Mouse (Mus musculus) cerebellum, adult 2 months (tissue): ENCODE data around the gene Fam241b. TPM values are rescaled to one million over a fixed set of nuclear protein-coding genes. Genes with fewer than 3 reads are reported as not detected.

Experiments
- DNase-seq, 2 experiments: peaks; one replicate each; pipeline ENCODE4 v3.0.0; 2021
- H3K27ac ChIP-seq: fragments of 200-500 bp; 2 replicates; pipeline ENCODE4 v1.5.1; 2012; ENCODE audit warnings: low read length, control low read depth, inconsistent platforms; ENCODE audit not compliant: insufficient read depth
- H3K27me3 ChIP-seq: fragments of 200-500 bp; 2 replicates; pipeline ENCODE4 v1.6.1; 2012; ENCODE audit warnings: inconsistent platforms, mild to moderate bottlenecking, low read length, moderate library complexity; ENCODE audit not compliant: control insufficient read depth, insufficient read depth
- H3K4me1 ChIP-seq: fragments of 200-500 bp; 2 replicates; pipeline ENCODE4 v1.6.1; 2011; ENCODE audit warnings: low read length; ENCODE audit not compliant: control insufficient read depth, insufficient read depth
- H3K4me3 ChIP-seq: fragments of 200-500 bp; replicated peaks from 2 replicates; pipeline ENCODE3; 2011; ENCODE audit warnings: mild to moderate bottlenecking, low read depth, low read length, control low read depth; ENCODE audit not compliant: insufficient read depth
- CTCF ChIP-seq: fragments of 200-500 bp; IDR thresholded peaks from 2 replicates; pipeline ENCODE4 v1.5.1; 2011; ENCODE audit warnings: low read depth, mild to moderate bottlenecking, control low read depth, low read length, moderate library complexity, borderline replicate concordance; ENCODE audit not compliant: insufficient read depth
- POLR2A ChIP-seq: fragments of 200-500 bp; IDR thresholded peaks from 2 replicates; pipeline ENCODE4 v1.6.1; 2011; ENCODE audit warnings: low read length, control low read depth, borderline replicate concordance; ENCODE audit not compliant: insufficient read depth
- WGBS: fragments of 180-500 bp; shearing (Covaris S2); methylation state at CpG from one replicate; pipeline ENCODE4 v1.1.7; 2018; 5-methylcytosine and 5-hydroxymethylcytosine counted together
- polyA plus RNA-seq: library from polyadenylated mRNA; depleted of rRNA; stranded (reverse); fragments of >200 nt; gene quantifications from 2 replicates; pipeline ENCODE4 v1.2.3, GENCODE M21; 2012

Gene Fam241b
- polyA plus RNA-seq, 1 experiment: 71.8 TPM

GRCm38 (mm10) chr10:62101504-62102439 is 41.9 kb downstream of the Fam241b start:
- no peak for TF ChIP-seq POLR2A
- TF ChIP-seq CTCF: peak; percentile 93
- H3K4me1 ChIP-seq: peaks cover 14% of the 10 kb centered on the region; the same call in 1 of the 2 replicates
- DNase-seq: peak; percentile 71 to 80
- H3K27ac ChIP-seq: no peak overlapping the region
- H3K4me3 ChIP-seq: no peak overlapping the region
- no peaks in the 10 kb centered on the region for H3K27me3 ChIP-seq
- WGBS: 13% methylated on average over 7 of the region's 7 CpGs

- no peak overlapping the region for H3K27ac ChIP-seq
Measured at GRCm38 (mm10) chr10:62099749-62100403, 43.8 kb downstream of the Fam241b start.

GRCm38 (mm10) chr10:62094401-62094800 is 49.3 kb downstream of the Fam241b start:
- no peaks in the 10 kb centered on the region; the same call in 1 of the 2 replicates for H3K4me1 ChIP-seq
- H3K4me3 ChIP-seq: no peak overlapping the region
- no peak overlapping the region for H3K27ac ChIP-seq
- H3K27me3 ChIP-seq: no peaks in the 10 kb centered on the region
- no peak for DNase-seq
- TF ChIP-seq CTCF: no peak
- no peak for TF ChIP-seq POLR2A
- 81% methylated on average over 6 of the region's 6 CpGs for WGBS

More at GRCm38 (mm10) chr10:62099749-62100403, 43.8 kb downstream of the Fam241b start:
- no peak for DNase-seq
- WGBS: 70% methylated on average over 10 of the region's 10 CpGs
- H3K27me3 ChIP-seq: no peaks in the 10 kb centered on the region
- TF ChIP-seq POLR2A (no peak), CTCF (no peak)
- no peak overlapping the region for H3K4me3 ChIP-seq
- H3K4me1 ChIP-seq: peaks cover 9% of the 10 kb centered on the region; the same call in 1 of the 2 replicates

- H3K4me3 ChIP-seq: no peak overlapping the region
- no peak overlapping the region for H3K27ac ChIP-seq
- 83% methylated on average over 7 of the region's 7 CpGs for WGBS
- DNase-seq: no peak
- no peaks in the 10 kb centered on the region for H3K27me3 ChIP-seq
- no peaks in the 10 kb centered on the region; the same call in 1 of the 2 replicates for H3K4me1 ChIP-seq
- TF ChIP-seq POLR2A (no peak), CTCF (no peak)
Measured at GRCm38 (mm10) chr10:62093903-62094302, 49.8 kb downstream of the Fam241b start.

GRCm38 (mm10) chr10:62089486-62089885 is 54.2 kb downstream of the Fam241b start:
- no peak for DNase-seq
- Histone ChIP-seq H3K4me3 (no peak overlapping the region), H3K27ac (no peak overlapping the region), H3K4me1 (no peaks in the 10 kb centered on the region; the same call in 1 of the 2 replicates), H3K27me3 (no peaks in the 10 kb centered on the region)
- TF ChIP-seq CTCF (no peak), POLR2A (no peak)

- Histone ChIP-seq H3K27ac (no peak overlapping the region), H3K4me1 (peaks cover 4% of the 10 kb centered on the region), H3K27me3 (no peaks in the 10 kb centered on the region), H3K4me3 (no peak overlapping the region)
- WGBS: 57% methylated on average over 7 of the region's 7 CpGs
- DNase-seq: no peak
- no peak for TF ChIP-seq POLR2A
- no peak for TF ChIP-seq CTCF
Measured at GRCm38 (mm10) chr10:62089071-62089470, 54.6 kb downstream of the Fam241b start.

GRCm38 (mm10) chr10:62088411-62088810 is 55.3 kb downstream of the Fam241b start:
- no peak overlapping the region for H3K27ac ChIP-seq
- no peaks in the 10 kb centered on the region for H3K27me3 ChIP-seq
- H3K4me1 ChIP-seq: peaks cover 10% of the 10 kb centered on the region
- H3K4me3 ChIP-seq: no peak overlapping the region
- no peak for TF ChIP-seq CTCF
- no peak for TF ChIP-seq POLR2A
- WGBS: 70% methylated on average over 5 of the region's 5 CpGs
- no peak for DNase-seq

- H3K27me3 ChIP-seq: no peaks in the 10 kb centered on the region
- WGBS: 80% methylated on average over 5 of the region's 5 CpGs
- no peak for DNase-seq
- H3K27ac ChIP-seq: no peak overlapping the region
- peaks cover 14% of the 10 kb centered on the region for H3K4me1 ChIP-seq
- TF ChIP-seq POLR2A (no peak), CTCF (no peak)
- no peak overlapping the region for H3K4me3 ChIP-seq
Measured at GRCm38 (mm10) chr10:62086826-62087225, 56.9 kb downstream of the Fam241b start.
